Mouse (Mus musculus): ENCODE measurements around the gene BC037034.

DNA sequence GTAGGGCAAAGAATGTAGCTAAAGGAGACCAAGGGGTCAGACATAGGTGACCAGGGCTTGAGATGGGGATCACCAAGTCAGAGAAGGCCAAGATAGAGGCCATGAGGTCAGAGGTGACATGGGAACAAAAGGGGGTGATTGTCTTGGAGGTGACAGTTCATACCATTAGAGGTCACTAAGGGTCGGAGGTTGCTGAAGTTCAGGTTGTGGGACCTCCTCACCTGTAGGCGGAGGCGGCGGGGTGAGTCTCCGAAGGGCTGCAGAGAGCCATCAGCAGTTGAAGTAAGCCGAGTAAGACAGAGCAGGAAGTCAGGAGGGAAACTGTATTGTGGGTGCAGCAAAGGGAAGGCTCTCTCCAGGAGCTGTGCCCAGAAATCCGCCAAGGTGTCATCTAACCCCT is 14.2 kb upstream of the BC037034 start:
- TF ChIP-seq CTCF (IDR thresholded peaks at IDR 0.05) (no peak), EP300 (IDR thresholded peaks at IDR 0.05; ENCODE audit: insufficient read depth, low read depth, low read length) (no peak)
